Mouse (Mus musculus): ENCODE data around the gene Galk2. TPM values are rescaled to one million over a fixed set of nuclear protein-coding genes. Genes with fewer than 3 reads are reported as not detected.
A peak's percentile ranks its signal among the peaks of the same experiment; 100 is the strongest.

Galk2 gene
- polyA plus RNA-seq, 1 experiment: 54.7 TPM

- 72% methylated on average over 3 of the region's 3 CpGs for WGBS
- DNase-seq: no peak
- no peaks in the 10 kb centered on the region for H3K36me3 ChIP-seq (ENCODE audit: control insufficient read depth, insufficient read depth, low read length)
- H3K4me1 ChIP-seq (ENCODE audit: control insufficient read depth, insufficient read depth, low read length): no peaks in the 10 kb centered on the region
- no peak overlapping the region for H3K4me3 ChIP-seq (ENCODE audit: insufficient read depth, low read depth, low read length)
- H3K27ac ChIP-seq (ENCODE audit: insufficient read depth, low read depth, low read length): no peak overlapping the region
- no peaks in the 10 kb centered on the region for H3K27me3 ChIP-seq (replicated peaks; ENCODE audit: control insufficient read depth, insufficient read depth, low read length)
- TF ChIP-seq CTCF (conservative IDR thresholded peaks at IDR 0.05; ENCODE audit: insufficient read depth, insufficient read length, low read depth, low read length) (no peak), POLR2A (IDR thresholded peaks at IDR 0.05; ENCODE audit: low read depth, low read length) (no peak)
Measured at GRCm38 (mm10) chr2:125925081-125925480, 66.2 kb downstream of the Galk2 start.

GRCm38 (mm10) chr2:125929396-125929795 lies 70.5 kb downstream of the Galk2 start:
- no peaks in the 10 kb centered on the region for H3K27me3 ChIP-seq (replicated peaks; ENCODE audit: control insufficient read depth, insufficient read depth, low read length)
- H3K4me1 ChIP-seq (ENCODE audit: control insufficient read depth, insufficient read depth, low read length): no peaks in the 10 kb centered on the region
- TF ChIP-seq CTCF (conservative IDR thresholded peaks at IDR 0.05; ENCODE audit: insufficient read depth, insufficient read length, low read depth, low read length) (no peak), POLR2A (IDR thresholded peaks at IDR 0.05; ENCODE audit: low read depth, low read length) (no peak)
- no peak for DNase-seq
- WGBS: 82% methylated on average over 3 of the region's 3 CpGs
- no peak overlapping the region for H3K4me3 ChIP-seq (ENCODE audit: insufficient read depth, low read depth, low read length)
- peaks cover 2% of the 10 kb centered on the region; the same call in 1 of the 2 replicates for H3K36me3 ChIP-seq (ENCODE audit: control insufficient read depth, insufficient read depth, low read length)
- H3K27ac ChIP-seq (ENCODE audit: insufficient read depth, low read depth, low read length): no peak overlapping the region

- DNase-seq: no peak
- 34% methylated on average over 2 of the region's 2 CpGs for WGBS
- Histone ChIP-seq H3K4me1 (ENCODE audit: control insufficient read depth, insufficient read depth, low read length) (no peaks in the 10 kb centered on the region), H3K36me3 (ENCODE audit: control insufficient read depth, insufficient read depth, low read length) (peaks cover 2% of the 10 kb centered on the region; the same call in 1 of the 2 replicates), H3K27me3 (replicated peaks; ENCODE audit: control insufficient read depth, insufficient read depth, low read length) (no peaks in the 10 kb centered on the region), H3K4me3 (ENCODE audit: insufficient read depth, low read depth, low read length) (no peak overlapping the region), H3K27ac (ENCODE audit: insufficient read depth, low read depth, low read length) (no peak overlapping the region)
- TF ChIP-seq CTCF (conservative IDR thresholded peaks at IDR 0.05; ENCODE audit: insufficient read depth, insufficient read length, low read depth, low read length) (no peak), POLR2A (IDR thresholded peaks at IDR 0.05; ENCODE audit: low read depth, low read length) (no peak)
Measured at GRCm38 (mm10) chr2:125929872-125930271, 71.0 kb downstream of the Galk2 start.

- Histone ChIP-seq H3K4me3 (ENCODE audit: insufficient read depth, low read depth, low read length) (no peak overlapping the region), H3K27me3 (replicated peaks; ENCODE audit: control insufficient read depth, insufficient read depth, low read length) (no peaks in the 10 kb centered on the region), H3K27ac (ENCODE audit: insufficient read depth, low read depth, low read length) (no peak overlapping the region), H3K36me3 (ENCODE audit: control insufficient read depth, insufficient read depth, low read length) (peaks cover 2% of the 10 kb centered on the region; the same call in 1 of the 2 replicates), H3K4me1 (ENCODE audit: control insufficient read depth, insufficient read depth, low read length) (no peaks in the 10 kb centered on the region)
- TF ChIP-seq POLR2A (IDR thresholded peaks at IDR 0.05; ENCODE audit: low read depth, low read length) (no peak), CTCF (conservative IDR thresholded peaks at IDR 0.05; ENCODE audit: insufficient read depth, insufficient read length, low read depth, low read length) (no peak)
- WGBS: 81% methylated on average over 5 of the region's 5 CpGs
- DNase-seq: no peak
Measured at GRCm38 (mm10) chr2:125931193-125931592, 72.3 kb downstream of the Galk2 start.

- peaks cover 2% of the 10 kb centered on the region; the same call in 1 of the 2 replicates for H3K36me3 ChIP-seq (ENCODE audit: control insufficient read depth, insufficient read depth, low read length)
- H3K27me3 ChIP-seq (replicated peaks; ENCODE audit: control insufficient read depth, insufficient read depth, low read length): no peaks in the 10 kb centered on the region
- H3K4me3 ChIP-seq (ENCODE audit: insufficient read depth, low read depth, low read length): no peak overlapping the region
- H3K27ac ChIP-seq (ENCODE audit: insufficient read depth, low read depth, low read length): 0 out of 2 replicates have a peak overlapping the region, but pooled peaks have one; percentile 26
- TF ChIP-seq POLR2A (IDR thresholded peaks at IDR 0.05; ENCODE audit: low read depth, low read length): no peak
- no peak for TF ChIP-seq CTCF (conservative IDR thresholded peaks at IDR 0.05; ENCODE audit: insufficient read depth, insufficient read length, low read depth, low read length)
- H3K4me1 ChIP-seq (ENCODE audit: control insufficient read depth, insufficient read depth, low read length): no peaks in the 10 kb centered on the region
- DNase-seq: peak; percentile 31
Measured at GRCm38 (mm10) chr2:125932734-125933133, 73.8 kb downstream of the Galk2 start.

- no peak for TF ChIP-seq POLR2A (IDR thresholded peaks at IDR 0.05; ENCODE audit: low read depth, low read length)
- no peak for TF ChIP-seq CTCF (conservative IDR thresholded peaks at IDR 0.05; ENCODE audit: insufficient read depth, insufficient read length, low read depth, low read length)
- Histone ChIP-seq H3K27ac (ENCODE audit: insufficient read depth, low read depth, low read length) (no peak overlapping the region), H3K4me1 (ENCODE audit: control insufficient read depth, insufficient read depth, low read length) (no peaks in the 10 kb centered on the region), H3K4me3 (ENCODE audit: insufficient read depth, low read depth, low read length) (no peak overlapping the region), H3K36me3 (ENCODE audit: control insufficient read depth, insufficient read depth, low read length) (peaks cover 2% of the 10 kb centered on the region; the same call in 1 of the 2 replicates), H3K27me3 (replicated peaks; ENCODE audit: control insufficient read depth, insufficient read depth, low read length) (no peaks in the 10 kb centered on the region)
- DNase-seq: no peak
- 75% methylated on average over 3 of the region's 3 CpGs for WGBS
Measured at GRCm38 (mm10) chr2:125933977-125934376, 75.1 kb downstream of the Galk2 start.

GRCm38 (mm10) chr2:125936396-125936795 lies 77.5 kb downstream of the Galk2 start:
- no peaks in the 10 kb centered on the region for H3K4me1 ChIP-seq (ENCODE audit: control insufficient read depth, insufficient read depth, low read length)
- H3K27ac ChIP-seq (ENCODE audit: insufficient read depth, low read depth, low read length): no peak overlapping the region
- no peaks in the 10 kb centered on the region for H3K27me3 ChIP-seq (replicated peaks; ENCODE audit: control insufficient read depth, insufficient read depth, low read length)
- WGBS: 67% methylated on average over 5 of the region's 5 CpGs
- no peak overlapping the region for H3K4me3 ChIP-seq (ENCODE audit: insufficient read depth, low read depth, low read length)
- TF ChIP-seq CTCF (conservative IDR thresholded peaks at IDR 0.05; ENCODE audit: insufficient read depth, insufficient read length, low read depth, low read length) (peak; percentile 32; the same call in 1 of the 2 replicates), POLR2A (IDR thresholded peaks at IDR 0.05; ENCODE audit: low read depth, low read length) (no peak)
- no peak for DNase-seq
- H3K36me3 ChIP-seq (ENCODE audit: control insufficient read depth, insufficient read depth, low read length): no peaks in the 10 kb centered on the region; the same call in 1 of the 2 replicates

Data from kidney, adult 2 months (tissue).